Mouse (Mus musculus): ENCODE measurements at regions not wholly inside any gene's neighbourhood (a gene's known extent, or its start where the extent isn't known, plus 50 kb on each side); places are given as distances from the start of the nearest gene placed in this dataset.

- no peak for DNase-seq (ENCODE audit: low spot score)
Measured at GRCm38 (mm10) chr6:96053476-96053875, 59.5 kb upstream of the Fam19a1 start.

DNA sequence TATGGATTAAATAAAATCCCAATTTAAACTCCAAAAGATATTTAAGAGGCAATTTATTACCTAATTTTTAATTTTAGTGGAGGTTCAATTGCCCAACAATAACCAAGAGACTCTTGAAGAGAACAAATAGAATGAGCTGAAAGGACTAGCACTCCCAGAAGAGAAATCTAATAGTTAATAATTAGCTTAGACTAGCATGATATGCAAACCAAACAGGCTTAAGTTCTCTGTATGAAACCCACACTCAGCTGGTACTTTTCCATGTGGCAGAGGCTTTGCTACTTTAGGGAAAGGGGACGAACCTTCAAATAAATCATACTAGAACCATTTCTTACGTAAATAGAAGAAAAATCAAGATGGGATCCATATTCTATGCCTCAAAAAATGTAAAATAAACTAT is 55.9 kb upstream of the Fam19a1 start:
- no peak for DNase-seq (ENCODE audit: low spot score)

- DNase-seq (ENCODE audit: low spot score) = no peak
Measured at GRCm38 (mm10) chr6:96057575-96058159, 55.3 kb upstream of the Fam19a1 start.

DNA sequence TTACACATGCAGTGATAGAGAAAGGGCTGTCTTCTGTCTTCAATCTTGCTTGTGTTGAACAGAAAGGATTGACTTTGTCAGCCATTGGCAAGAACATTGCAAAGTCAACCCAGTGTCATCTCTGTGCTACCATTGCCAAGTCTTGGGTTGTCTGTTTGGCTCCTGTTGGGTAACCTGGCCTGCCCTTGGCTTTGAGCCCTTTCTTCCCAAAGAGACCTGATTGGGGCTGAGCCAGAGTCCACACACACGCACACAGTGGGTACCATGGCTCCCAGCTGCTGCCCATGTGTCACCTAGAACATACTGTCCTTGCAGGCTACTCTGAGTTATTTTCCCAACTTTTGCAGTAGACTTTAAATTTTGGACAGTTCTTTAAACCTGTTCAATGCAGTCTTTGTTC is 51.0 kb upstream of the Fam19a1 start:
- peak; percentile 54 for DNase-seq (ENCODE audit: low spot score)

All from gastrocnemius, adult 18-20 months (tissue).